In the genomic region with DNA sequence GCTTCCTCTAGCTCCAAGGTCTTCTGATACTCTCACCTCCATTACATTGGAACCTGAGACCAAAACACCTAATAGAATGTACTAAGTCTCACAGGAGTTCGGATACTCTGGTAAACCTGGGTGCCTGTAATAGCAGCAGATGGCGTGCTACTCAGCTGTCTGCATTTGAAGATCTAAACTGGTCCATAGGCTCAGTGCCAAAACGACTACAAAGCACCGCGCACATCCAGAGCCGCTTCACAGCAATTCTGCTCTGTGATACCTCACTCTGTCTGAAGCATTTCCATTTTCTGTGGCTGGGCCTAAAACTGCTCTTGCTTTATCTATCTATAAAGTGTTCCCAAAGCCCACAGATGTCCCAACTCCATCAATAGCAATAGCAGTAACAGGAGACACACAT, we compare ENCODE assay signal across 18 mouse cellular contexts. TPM values are rescaled to one million over a fixed set of nuclear protein-coding genes. Genes with fewer than 3 reads are reported as not detected.
DNase-seq lines count a peak whose midpoint lies in the region; ATAC-seq and TF ChIP-seq lines count a peak whose summit lies in the region.
"Had no signal": no experiment of that assay in that cellular context is flagged by ENCODE, and none has a peak within 500 bp of the region (broad histone marks: within the 10 kb centered on the region; RNA-seq: fewer than 3 reads in every experiment).

No protein-coding gene starts in this region.

- H3K4me1 ChIP-seq in forebrain, embryonic 15.5 days: peaks cover 4% of the 10 kb centered on the region; the same call in 1 of the 2 replicates
- H3K4me1 ChIP-seq in forebrain, embryonic 12.5 days: no peaks in the 10 kb centered on the region; the same call in 1 of the 2 replicates
- H3K4me1 ChIP-seq: liver, embryonic 15.5 days had no signal

- WGBS in forebrain, embryonic 15.5 days: 63% methylated on average over 6 of the region's 6 CpGs
- 92% methylated on average over 6 of the region's 6 CpGs for WGBS in forebrain, embryonic 12.5 days

- H3K4me2 ChIP-seq in forebrain, embryonic 15.5 days (replicated peaks): no peak overlapping the region
- no peak overlapping the region for H3K4me2 ChIP-seq in forebrain, embryonic 12.5 days
- H3K4me2 ChIP-seq: heart, embryonic 11.5 days; liver, embryonic 15.5 days had no signal

- no peak overlapping the region for H3K9ac ChIP-seq in forebrain, embryonic 15.5 days (replicated peaks)
- H3K9ac ChIP-seq in forebrain, embryonic 12.5 days: no peak overlapping the region
- H3K9ac ChIP-seq: liver, embryonic 15.5 days had no signal

- peak; percentile 88 for DNase-seq in brain, adult 2 months (ENCODE audit: low read depth, low spot score)
- DNase-seq in frontal cortex, postnatal 14 days (ENCODE audit: low spot score in 2 of 2): peak; percentile 24 to 33
- peak; percentile 39 to 59 for DNase-seq in left cerebral cortex, postnatal 36 days (ENCODE audit: low spot score in 2 of 2)
- DNase-seq in gastrocnemius, adult 2 months: no peak
- DNase-seq in heart, postnatal 36 days: no peak
- no peak for DNase-seq in gastrocnemius, postnatal 25 days
- DNase-seq: B cell, adult 2 months; cerebellum, adult 8-10 months; gastrocnemius, postnatal 14 days; heart, postnatal 4 days; kidney, adult 9 months; kidney, postnatal 4 days; thymus, adult 18-20 months had no signal

- ATAC-seq in forebrain, embryonic 15.5 days (replicated peaks): 0 out of 2 replicates have a peak, but pooled peaks have one; percentile 19
- ATAC-seq in forebrain, embryonic 12.5 days (ENCODE audit: low FRiP score): no peak
- ATAC-seq: Patski had no signal

- no peaks in the 10 kb centered on the region for H3K36me3 ChIP-seq in forebrain, embryonic 15.5 days
- H3K36me3 ChIP-seq in forebrain, embryonic 12.5 days (replicated peaks): 0 out of 2 replicates have a peak, but pooled peaks cover 2% of the 10 kb centered on the region
- H3K36me3 ChIP-seq: liver, embryonic 15.5 days had no signal

- no peak overlapping the region for H3K27ac ChIP-seq in forebrain, embryonic 15.5 days (replicated peaks)
- no peak overlapping the region for H3K27ac ChIP-seq in forebrain, embryonic 12.5 days
- H3K27ac ChIP-seq in gastrocnemius, adult 2 months: no peak overlapping the region
- H3K27ac ChIP-seq: liver, embryonic 15.5 days had no signal

- no peaks in the 10 kb centered on the region for H3K27me3 ChIP-seq in forebrain, embryonic 15.5 days
- no peaks in the 10 kb centered on the region for H3K27me3 ChIP-seq in forebrain, embryonic 12.5 days
- H3K27me3 ChIP-seq: liver, embryonic 15.5 days; Patski had no signal

- H3K4me3 ChIP-seq in forebrain, embryonic 15.5 days: no peak overlapping the region
- H3K4me3 ChIP-seq in forebrain, embryonic 12.5 days (replicated peaks): no peak overlapping the region
- no peak overlapping the region for H3K4me3 ChIP-seq in gastrocnemius, adult 2 months
- H3K4me3 ChIP-seq: liver, embryonic 15.5 days had no signal

- intact Hi-C loops in left cerebral cortex, postnatal 36 days (cut with DNase I): no loop called here
- intact Hi-C loops in gastrocnemius, adult 2 months (cut with DNase I): no loop called here
- intact Hi-C loops in heart, postnatal 36 days (cut with DNase I): no loop called here

- H3K9me3 ChIP-seq in forebrain, embryonic 15.5 days: no peaks in the 10 kb centered on the region
- H3K9me3 ChIP-seq in forebrain, embryonic 12.5 days: no peaks in the 10 kb centered on the region
- H3K9me3 ChIP-seq: liver, embryonic 15.5 days had no signal

- no peak for TF ChIP-seq CTCF in gastrocnemius, adult 2 months (IDR thresholded peaks at IDR 0.05)

RNA-seq across cellular contexts. Expression of gene Prkg2, which starts 17.4 kb away (rescaled TPM):
- polyA plus RNA-seq in forebrain, embryonic 15.5 days (2015; fragmentation: Nextera tagmentation; extraction: Ambion mirVana): 0.84 and 1.1 TPM in 2 replicates
- 4.7 and 4.8 TPM in 2 replicates for polyA plus RNA-seq in forebrain, embryonic 12.5 days (2016; fragmentation: Nextera tagmentation; extraction: Ambion mirVana)
- 10 to 100 TPM; 10.6 to 16.1 TPM for total RNA-seq in left cerebral cortex, postnatal 36 days (2021)
- under 1 TPM; 0.66 to 0.75 TPM for total RNA-seq in gastrocnemius, adult 2 months (2021)
- total RNA-seq in heart, postnatal 36 days (2021): under 1 TPM; 0.22 to 0.27 TPM
- under 1 TPM; 0.64 to 0.72 TPM for total RNA-seq in gastrocnemius, postnatal 25 days (2021)

Comparison
In these comparisons a context has a peak if more than half of its experiments do, and no peak if none do; other contexts are left out.
1. DNase-seq: peak in brain, adult 2 months (single experiment), frontal cortex, postnatal 14 days (2 of 2) and left cerebral cortex, postnatal 36 days (2 of 2); none in gastrocnemius, adult 2 months (single experiment), heart, postnatal 36 days (0 of 2) and gastrocnemius, postnatal 25 days (single experiment).
2. RNA of gene Prkg2, which starts 17.4 kb away (total RNA-seq): 10.6 to 16.1 TPM in left cerebral cortex, postnatal 36 days; 0.66 to 0.75 TPM in gastrocnemius, adult 2 months, 0.64 to 0.72 TPM in gastrocnemius, postnatal 25 days and 0.22 to 0.27 TPM in heart, postnatal 36 days; every median in the first group is over 4 times any median in the second.